Mouse (Mus musculus) stomach, postnatal 0 days (tissue): ENCODE results near the gene Wdpcp.

Experiments used
- CTCF ChIP-seq: IDR thresholded peaks from 2 replicates; pipeline ENCODE4 v1.5.1; 2016; ENCODE audit warnings: antibody characterized with exemption, low read depth, mild to moderate bottlenecking, moderate library complexity
- EP300 ChIP-seq: optimal IDR thresholded peaks from 2 replicates; pipeline ENCODE3; 2016; ENCODE audit warnings: antibody characterized with exemption

DNA sequence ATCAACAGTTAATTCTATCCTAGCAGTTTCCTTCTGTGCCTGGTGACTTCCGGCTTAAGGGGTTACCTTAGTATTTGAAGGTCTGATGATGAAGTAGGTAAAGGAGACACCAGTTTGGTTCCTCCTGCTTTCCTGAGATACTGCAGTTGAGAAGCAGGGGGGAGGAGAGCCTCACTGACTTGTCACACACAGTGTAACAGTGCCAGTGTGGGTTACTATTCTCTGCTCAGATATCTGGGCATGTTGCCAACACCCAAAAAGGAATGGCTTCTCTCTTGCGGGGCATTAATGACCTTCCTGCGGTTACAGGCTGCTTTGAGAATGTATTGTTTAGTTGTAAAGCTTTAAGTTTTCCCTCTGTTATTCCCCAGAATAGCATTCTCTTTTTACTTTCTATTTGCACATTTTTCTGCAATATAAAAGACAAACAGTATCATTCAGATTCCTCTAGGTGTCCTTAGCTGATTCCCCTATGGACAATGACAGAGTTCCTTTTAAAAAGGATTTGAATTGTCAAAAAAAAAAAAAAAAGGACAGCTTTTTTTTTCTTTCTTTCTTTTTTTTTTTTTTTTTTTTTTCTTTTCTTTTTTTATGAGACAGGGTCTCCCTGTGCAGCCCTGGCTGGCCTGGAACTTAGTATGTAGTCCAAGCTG, 2.5 kb upstream of the Wdpcp start:
- no peak for TF ChIP-seq CTCF
- no peak for TF ChIP-seq EP300
